In the genomic region with DNA sequence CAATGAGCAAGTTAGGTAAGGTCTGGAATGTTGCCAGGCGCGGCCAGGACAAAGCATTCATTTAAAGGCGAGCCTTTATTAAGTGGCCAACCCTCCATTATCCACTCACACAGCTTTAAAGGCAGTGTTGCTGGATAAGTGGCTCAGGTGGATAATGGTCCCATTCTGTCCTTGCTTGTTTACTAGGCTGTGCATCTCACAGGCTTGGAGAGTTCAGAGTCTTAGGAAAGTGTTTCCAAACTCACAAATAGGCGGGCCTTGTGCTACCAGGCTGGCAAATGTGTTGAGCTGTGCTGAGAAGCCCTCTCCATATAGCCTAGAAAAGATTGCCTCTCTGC, we compare ENCODE assay signal across 8 mouse cellular contexts.
DNase-seq lines count a peak whose midpoint lies in the region; ATAC-seq lines count a peak whose summit lies in the region.

No protein-coding gene starts in this region.

- peak; percentile 40; the same call in 1 of the 2 replicates for ATAC-seq in heart, embryonic 14.5 days (ENCODE audit: insufficient number of reproducible peaks, insufficient read depth, low FRiP score, low read depth)
- ATAC-seq in lung, embryonic 16.5 days (ENCODE audit: low read depth) = peak; percentile 78
- ATAC-seq in hindbrain, embryonic 16.5 days = no peak

- H3K4me3 ChIP-seq in heart, embryonic 14.5 days (ENCODE audit: control insufficient read depth in 1 of 2, insufficient read depth in 1 of 2, low read depth in 1 of 2, low read length in 2 of 2) = peak overlapping the region; percentile 62 to 72
- no peak overlapping the region for H3K4me3 ChIP-seq in lung, embryonic 16.5 days (ENCODE audit: low read length)
- no peak overlapping the region for H3K4me3 ChIP-seq in hindbrain, embryonic 16.5 days (ENCODE audit: low read length)

- H3K27me3 ChIP-seq in heart, embryonic 14.5 days (ENCODE audit: control insufficient read depth, insufficient read depth, low read length) = no peaks in the 10 kb centered on the region
- H3K27me3 ChIP-seq in lung, embryonic 16.5 days (ENCODE audit: control insufficient read depth, insufficient read depth, low read depth, low read length) = no peaks in the 10 kb centered on the region
- no peaks in the 10 kb centered on the region for H3K27me3 ChIP-seq in hindbrain, embryonic 16.5 days (replicated peaks; ENCODE audit: control insufficient read depth, insufficient read depth, low read length)

- WGBS in heart, embryonic 14.5 days = 25% methylated on average over 4 of the region's 4 CpGs
- 52% methylated on average over 4 of the region's 4 CpGs for WGBS in lung, embryonic 16.5 days
- WGBS in hindbrain, embryonic 16.5 days = 52% methylated on average over 4 of the region's 4 CpGs

- H3K9ac ChIP-seq in heart, embryonic 14.5 days (ENCODE audit: low read length) = peak overlapping the region; percentile 92
- H3K9ac ChIP-seq in lung, embryonic 16.5 days (ENCODE audit: low read length) = no peak overlapping the region
- no peak overlapping the region for H3K9ac ChIP-seq in hindbrain, embryonic 16.5 days (ENCODE audit: low read depth, low read length)

- peaks cover 19 to 55% of the 10 kb centered on the region in 2 experiments for H3K4me1 ChIP-seq in heart, embryonic 14.5 days (ENCODE audit: control insufficient read depth in 2 of 2, insufficient read depth in 2 of 2, low read length in 2 of 2)
- H3K4me1 ChIP-seq in lung, embryonic 16.5 days (replicated peaks; ENCODE audit: control insufficient read depth, insufficient read depth, low read length) = peaks cover 9% of the 10 kb centered on the region
- H3K4me1 ChIP-seq in hindbrain, embryonic 16.5 days (ENCODE audit: control insufficient read depth, insufficient read depth, low read depth, low read length) = peaks cover 4% of the 10 kb centered on the region; the same call in 1 of the 2 replicates

- H3K36me3 ChIP-seq in heart, embryonic 14.5 days (ENCODE audit: control insufficient read depth, insufficient read depth, low read length) = peaks cover 2% of the 10 kb centered on the region; the same call in 1 of the 2 replicates
- no peaks in the 10 kb centered on the region for H3K36me3 ChIP-seq in lung, embryonic 16.5 days (ENCODE audit: control insufficient read depth, insufficient read depth, low read length)
- H3K36me3 ChIP-seq in hindbrain, embryonic 16.5 days (ENCODE audit: control insufficient read depth, insufficient read depth, low read length) = no peaks in the 10 kb centered on the region

- peak overlapping the region; percentile 93 to 96 for H3K27ac ChIP-seq in heart, embryonic 14.5 days (replicated peaks in 1 of 2; ENCODE audit: control insufficient read depth in 1 of 2, insufficient read depth in 1 of 2, low read depth in 2 of 2, low read length in 2 of 2)
- peak overlapping the region; percentile 55 for H3K27ac ChIP-seq in lung, embryonic 16.5 days (ENCODE audit: low read length)
- H3K27ac ChIP-seq in hindbrain, embryonic 16.5 days (ENCODE audit: low read depth, low read length) = no peak overlapping the region

- peak; percentile 48 to 68 for DNase-seq in heart, adult 18-20 months
- no peak for DNase-seq in heart, postnatal 25 days (ENCODE audit: low spot score)
- DNase-seq in R1 (ENCODE audit: low read depth, low spot score) = peak; percentile 56
- DNase-seq in cerebellum, adult 11-12 months = no peak
- DNase-seq in thymus, postnatal 36 days = no peak

- intact Hi-C loops in heart, postnatal 25 days (cut with DNase I) = no loop called here

- H3K4me2 ChIP-seq in heart, embryonic 14.5 days (ENCODE audit: low read length) = peak overlapping the region; percentile 80
- H3K4me2 ChIP-seq in lung, embryonic 16.5 days (ENCODE audit: low read depth, low read length) = no peak overlapping the region
- H3K4me2 ChIP-seq in hindbrain, embryonic 16.5 days (ENCODE audit: low read length) = no peak overlapping the region

- no peaks in the 10 kb centered on the region for H3K9me3 ChIP-seq in heart, embryonic 14.5 days (ENCODE audit: control insufficient read depth, low read length)
- H3K9me3 ChIP-seq in lung, embryonic 16.5 days (ENCODE audit: control insufficient read depth, low read length) = no peaks in the 10 kb centered on the region
- H3K9me3 ChIP-seq in hindbrain, embryonic 16.5 days (ENCODE audit: control insufficient read depth, low read length) = no peaks in the 10 kb centered on the region

Comparison
In these comparisons a context has a peak if more than half of its experiments do, and no peak if none do; other contexts are left out.
1. DNase-seq: peak in heart, adult 18-20 months (2 of 2) and R1 (single experiment); none in heart, postnatal 25 days (single experiment), cerebellum, adult 11-12 months (single experiment) and thymus, postnatal 36 days (0 of 2).
2. H3K4me3 ChIP-seq: peak in heart, embryonic 14.5 days (2 of 2); none in lung, embryonic 16.5 days (single experiment) and hindbrain, embryonic 16.5 days (single experiment).